Mouse (Mus musculus) layer of hippocampus, adult 8-10 months (tissue): ENCODE results near the gene Fam102a. TPM values are rescaled to one million over a fixed set of nuclear protein-coding genes. Genes with fewer than 3 reads are reported as not detected.

ENCODE experiments used
- DNase-seq, 2 experiments: peaks; one replicate each; pipeline ENCODE4 v3.0.0; 2022; ENCODE audit warnings: low spot score in 2 of 2
- total RNA-seq, 4 experiments: library from RNA; stranded (reverse); gene quantifications; 2 replicates each; pipeline ENCODE4 v1.2.4; 2022

The Fam102a gene
- total RNA-seq, 4 experiments from 2014 or later: 69.9 to 81.1 (median 75.7) TPM

DNA sequence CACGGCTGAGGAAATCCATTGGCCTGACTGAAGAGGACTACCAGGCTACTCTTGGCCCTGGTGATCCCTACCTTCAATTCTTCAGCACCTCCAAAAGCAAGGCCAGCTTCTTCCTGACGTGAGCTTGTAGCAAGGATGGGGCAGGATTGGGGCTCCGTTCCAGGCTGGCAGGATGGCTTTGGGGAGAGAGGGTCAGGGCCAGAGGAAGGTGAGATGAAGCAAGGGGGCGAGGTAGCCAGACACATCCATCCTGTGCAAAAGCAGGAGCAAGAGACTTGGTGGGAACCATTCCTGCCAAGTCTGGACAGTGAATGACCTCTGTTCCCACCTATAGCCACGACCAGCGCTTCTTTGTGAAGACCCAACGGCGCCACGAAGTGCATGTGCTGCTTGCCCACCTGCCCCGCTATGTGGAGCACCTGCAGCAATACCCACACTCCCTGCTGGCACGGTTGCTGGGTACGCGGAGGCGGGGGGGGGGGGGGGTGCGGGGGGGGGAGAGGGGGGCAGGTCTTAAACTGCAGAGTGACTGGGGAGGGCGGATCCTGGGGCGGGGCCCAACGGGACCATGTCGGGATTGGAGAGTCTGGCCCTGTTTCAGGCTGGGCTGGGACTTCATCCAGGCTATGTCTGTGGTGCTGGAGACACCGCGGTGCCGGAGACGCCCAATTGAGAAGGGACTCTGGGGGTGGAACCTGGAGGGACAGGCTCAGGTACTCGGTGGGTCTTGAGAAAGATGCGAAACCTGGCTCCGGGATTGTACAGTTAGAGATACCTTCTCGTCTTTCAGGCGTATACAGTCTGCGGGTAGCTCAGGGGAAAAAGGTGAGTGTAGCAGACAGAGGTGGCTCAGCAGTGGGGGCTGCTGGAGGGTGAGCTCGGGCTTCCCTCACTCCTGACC lies 43.3 kb downstream of the Fam102a start:
- no peak for DNase-seq

DNA sequence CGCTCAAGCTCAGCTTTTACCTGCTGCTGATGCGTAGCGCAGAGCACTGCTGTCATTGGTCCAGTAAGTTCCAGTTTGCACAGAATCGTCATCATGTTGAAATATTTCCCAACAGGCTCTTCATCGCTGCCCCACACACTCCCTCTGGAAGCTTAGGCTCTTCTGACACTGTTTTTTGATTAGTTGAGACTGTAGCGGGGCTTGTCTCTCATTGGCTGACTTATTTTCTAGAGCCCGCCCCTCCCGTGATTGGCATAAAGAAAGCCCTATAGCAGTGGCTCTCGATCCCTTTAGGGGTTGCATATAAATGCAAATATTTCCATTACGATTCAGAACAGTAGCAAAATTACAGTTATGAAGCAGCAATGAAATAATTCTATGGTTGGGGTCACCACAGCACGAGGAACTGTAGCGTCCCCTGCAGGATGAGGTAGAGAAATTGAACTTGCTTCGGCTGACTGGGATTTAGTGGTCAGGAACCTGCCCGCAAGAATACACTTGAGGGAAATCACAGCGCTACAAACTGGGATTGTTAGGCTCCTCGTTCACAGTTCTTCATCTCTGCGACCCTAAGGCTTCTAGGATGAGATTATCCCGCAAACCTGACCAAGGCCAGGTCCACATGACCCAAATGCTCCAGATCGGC lies 46.4 kb downstream of the Fam102a start:
- DNase-seq: peak; percentile 73 to 81

DNA sequence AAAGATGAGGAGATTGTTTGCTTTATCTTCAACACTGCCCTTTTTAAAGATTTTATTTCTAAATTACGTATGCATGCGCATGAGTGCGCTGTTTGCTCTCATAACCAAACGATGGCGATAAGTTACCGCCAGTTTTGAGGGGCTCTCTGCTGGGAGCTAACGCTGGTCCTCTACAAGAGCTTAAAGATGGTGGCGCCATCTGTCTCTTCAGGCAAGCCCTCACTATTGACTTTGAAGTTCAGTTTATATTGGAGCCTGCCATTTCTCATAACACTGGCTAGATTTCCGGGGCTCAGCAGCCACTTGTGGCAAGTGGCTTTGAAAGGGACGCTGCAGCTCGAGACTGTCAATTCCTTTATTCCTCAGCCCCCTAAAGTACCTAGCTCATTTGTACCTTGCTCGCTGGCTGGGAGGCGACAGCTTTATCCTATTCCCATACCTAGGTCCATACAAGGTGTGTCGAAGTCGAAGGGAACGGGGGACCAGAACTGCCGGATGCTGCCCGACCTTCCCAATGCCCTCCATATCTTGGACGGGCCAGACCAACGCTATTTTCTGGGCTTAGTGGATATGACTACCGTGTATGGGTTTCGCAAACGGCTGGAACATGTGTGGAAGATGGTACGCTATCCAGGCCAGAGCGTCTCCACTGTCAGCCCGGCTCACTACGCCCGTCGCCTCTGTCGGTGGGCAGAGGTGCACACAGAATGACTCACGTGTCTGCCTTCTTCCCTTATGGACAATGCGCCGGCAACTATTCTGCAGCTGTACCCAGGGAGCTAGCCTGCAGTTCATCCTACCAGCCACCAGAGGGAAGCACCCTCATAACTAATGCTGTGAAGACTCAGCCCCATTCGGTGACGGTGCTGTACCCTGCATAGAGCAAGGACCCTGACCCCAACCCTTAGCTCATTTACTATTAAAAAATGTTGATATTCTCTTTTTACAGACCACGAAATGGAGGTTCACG lies 48.0 kb downstream of the Fam102a start:
- peak; percentile 83 to 89 for DNase-seq

DNA sequence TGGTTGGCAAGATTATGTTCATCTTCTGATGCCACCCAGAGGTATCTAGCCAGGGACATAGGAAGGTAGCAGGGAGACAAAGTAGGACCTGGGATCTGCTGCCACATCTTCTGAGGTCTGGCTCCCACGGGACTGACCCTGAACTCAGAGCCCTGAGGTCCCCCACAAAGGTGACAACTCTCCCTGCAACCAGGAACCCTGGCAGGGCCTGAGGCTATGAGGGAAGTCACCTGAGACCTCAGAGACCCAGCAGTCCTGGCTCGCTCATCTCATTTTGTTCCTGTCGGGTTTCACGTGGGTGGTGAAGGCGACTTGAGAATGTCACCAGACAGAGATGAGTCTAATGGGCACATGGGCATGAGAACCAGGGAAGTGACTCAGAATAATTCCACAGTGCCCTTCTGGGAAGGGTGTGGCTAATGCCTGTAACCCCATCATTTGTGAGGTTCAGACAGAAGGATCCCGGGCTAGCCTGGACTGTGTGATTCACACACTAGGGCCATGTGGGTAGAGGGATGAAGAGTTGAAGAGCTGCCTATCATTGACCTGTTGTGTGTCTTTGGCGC lies 50.1 kb downstream of the Fam102a start:
- DNase-seq: no peak

DNA sequence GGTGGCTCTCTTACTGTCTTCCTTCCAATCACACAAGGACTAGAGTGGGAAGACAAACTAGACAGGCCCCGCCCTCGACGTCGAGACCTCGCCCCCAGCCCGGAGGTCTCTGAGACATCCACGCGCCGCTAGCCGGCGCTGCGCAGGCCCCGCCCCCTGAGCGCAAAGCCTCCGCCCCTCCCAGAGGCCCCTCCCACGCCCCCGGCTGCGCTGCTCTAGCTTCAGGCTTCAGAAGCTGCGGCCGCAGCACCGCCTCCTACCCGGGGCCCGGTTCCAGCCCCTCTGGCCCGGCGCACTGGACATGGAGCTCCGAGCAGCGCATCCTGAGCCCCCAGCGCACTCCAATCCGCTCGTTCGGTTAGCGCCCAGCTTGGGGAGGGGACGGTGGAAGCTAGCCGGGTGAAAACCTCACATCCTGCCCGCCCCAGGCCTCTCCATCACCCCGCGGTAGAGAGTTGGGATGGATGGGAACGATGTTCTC lies 51.8 kb downstream of the Fam102a start, which contains the start of gene St6galnac4:
St6galnac4 (plus strand) TSS at position 225 of the 481 bp plus-strand sequence.
- peak; percentile 82 to 83 for DNase-seq

DNA sequence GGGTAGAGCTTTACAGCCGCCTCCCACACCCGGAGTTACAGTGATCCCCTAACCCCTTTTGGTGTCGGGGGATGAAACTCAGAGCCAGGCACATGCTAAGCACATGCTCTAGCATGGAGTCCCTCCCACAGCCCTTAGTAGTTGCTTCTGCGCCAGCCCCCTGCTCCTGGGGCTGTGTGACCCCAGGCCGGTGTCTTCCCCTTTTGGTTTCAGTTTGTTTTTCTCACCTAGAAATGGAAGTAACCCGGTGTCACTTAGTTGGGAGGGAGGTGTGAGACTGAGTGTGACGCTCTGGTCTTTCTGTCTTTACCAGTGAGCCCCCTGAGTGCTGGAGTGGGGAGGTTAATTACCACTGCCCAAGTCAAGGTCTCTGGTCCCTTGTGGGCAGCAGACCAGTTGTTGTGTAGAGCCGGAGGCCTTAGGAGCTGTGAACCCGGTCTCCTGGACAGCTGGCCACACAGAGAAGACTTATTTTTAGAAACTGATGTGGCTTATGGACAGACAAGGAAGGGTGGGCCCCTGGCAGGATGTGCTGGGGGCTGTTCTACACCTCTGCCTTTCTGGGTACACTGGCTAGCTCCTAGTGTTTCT lies 52.7 kb downstream of the Fam102a start:
- no peak for DNase-seq

DNA sequence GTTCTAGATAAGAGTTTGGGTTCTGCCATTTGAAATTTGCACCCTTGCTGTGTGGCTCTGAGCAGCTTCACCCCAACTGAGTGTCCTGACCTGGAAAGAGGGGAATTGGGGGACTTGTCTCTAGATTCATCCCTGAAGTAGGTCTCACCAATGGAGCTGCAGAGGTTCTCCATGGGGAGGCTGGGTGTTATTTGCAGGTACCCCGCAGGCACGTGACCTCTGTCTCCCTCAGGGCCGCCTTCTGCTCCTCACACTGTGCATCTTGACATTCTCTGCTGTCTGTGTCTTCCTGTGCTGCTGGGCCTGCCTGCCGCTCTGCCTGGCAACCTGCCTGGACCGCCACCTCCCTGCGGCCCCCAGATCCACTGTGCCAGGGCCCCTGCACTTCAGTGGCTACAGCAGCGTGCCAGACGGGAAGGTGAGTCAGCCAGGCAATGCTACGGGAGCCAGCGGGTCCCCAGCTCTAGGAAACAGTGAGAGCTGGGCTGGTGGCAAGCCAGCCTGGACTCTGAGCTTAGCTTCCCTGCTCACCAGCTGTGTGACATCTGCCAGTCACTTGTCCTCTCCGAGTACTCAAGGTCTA lies 54.2 kb downstream of the Fam102a start:
- DNase-seq: no peak

DNA sequence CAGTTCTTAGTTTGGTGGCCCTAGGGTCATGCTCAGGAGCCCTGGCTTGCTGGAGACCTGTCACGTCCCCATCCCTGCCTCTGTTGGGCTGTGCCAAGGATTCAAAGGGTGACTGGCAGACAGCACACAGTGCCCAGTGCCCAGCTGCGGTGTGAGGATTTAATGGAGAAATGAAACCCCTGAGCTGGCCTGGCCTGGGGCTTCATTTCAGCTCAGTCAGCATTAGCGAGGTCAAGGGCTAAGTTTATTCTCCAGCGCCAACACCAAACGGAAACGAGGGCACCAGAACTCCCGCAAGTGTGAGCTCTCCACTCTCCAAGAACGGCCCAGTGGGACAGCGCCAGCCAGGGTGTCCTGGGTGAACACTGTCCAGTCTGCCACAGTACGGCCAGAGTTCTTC lies 55.1 kb downstream of the Fam102a start:
- no peak for DNase-seq

DNA sequence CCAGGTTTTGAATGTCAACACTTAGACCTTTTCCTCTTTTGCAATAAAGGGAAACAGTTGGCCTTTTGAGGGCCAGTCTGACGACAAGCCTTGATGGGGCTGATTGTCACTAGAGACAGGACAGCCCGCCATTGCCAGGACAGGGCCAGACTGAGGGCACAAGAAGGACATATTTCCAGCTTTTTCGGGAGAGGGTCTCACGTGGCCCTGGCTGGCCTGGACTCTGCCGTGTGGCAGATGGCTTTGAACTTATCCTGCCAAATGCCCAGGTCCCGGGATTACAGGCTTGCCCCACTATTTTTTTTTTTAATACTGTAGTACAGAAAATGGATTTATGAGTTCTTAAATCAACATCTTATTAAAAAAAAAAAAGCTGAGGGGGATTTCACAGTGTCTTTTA lies 56.1 kb downstream of the Fam102a start:
- DNase-seq: no peak

DNA sequence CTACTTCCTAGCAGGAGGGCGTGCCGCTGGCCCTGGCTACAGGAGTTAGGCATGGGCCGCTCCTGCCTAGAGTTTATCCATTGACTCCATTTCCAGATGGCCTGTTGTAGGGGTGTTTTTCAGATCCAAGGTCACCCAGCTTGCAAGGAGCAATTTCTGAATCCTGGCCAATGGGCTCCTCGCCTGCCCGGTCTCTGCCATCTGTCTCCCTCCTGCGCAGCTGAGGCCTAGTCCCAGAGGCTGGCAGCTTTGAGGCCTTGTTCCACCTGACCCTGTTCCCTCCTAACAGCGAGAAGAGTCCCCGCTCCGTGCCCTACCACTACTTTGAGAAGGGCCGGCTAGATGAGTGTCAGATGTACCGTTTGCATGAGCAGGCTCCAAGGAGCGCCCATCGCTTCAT lies 61.6 kb downstream of the Fam102a start:
- no peak for DNase-seq

DNA sequence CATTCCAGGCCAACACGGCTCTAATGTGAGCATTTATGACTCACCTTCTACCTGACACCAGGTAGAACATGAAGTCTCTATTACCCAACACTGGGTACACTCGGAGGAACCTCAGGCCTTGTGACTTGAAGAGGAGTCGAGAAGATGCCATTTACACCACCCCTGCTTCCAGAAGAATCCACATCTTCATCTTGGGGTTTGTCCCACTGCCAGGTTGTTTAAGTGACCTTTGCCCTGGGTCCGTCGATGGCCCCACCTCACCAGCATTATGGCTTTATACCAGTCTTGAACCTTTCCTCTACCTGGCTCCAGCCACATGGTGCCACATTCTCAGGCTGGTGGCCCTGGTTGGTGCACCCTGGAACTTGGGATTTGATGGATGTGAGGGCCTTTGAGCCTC lies 62.1 kb downstream of the Fam102a start:
- no peak for DNase-seq

DNA sequence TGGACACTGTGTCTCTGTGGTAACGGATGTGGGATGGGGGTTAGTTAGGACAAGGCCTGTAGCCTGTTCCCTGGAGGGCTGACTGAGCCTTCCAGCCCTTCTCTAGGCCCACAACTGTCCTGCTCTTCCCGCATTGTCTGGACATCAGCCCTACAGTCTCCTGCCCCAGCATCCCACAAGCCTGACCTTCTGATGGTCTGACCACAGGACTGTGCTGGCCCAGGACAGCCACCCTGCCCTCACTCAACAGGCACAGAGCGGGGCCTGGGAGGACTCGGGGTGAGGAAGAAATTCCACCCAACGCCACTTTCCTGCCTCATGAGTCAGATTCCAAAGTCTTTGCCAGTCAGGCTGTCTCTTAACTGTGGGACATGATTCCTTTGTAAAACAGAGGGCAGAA lies 62.6 kb downstream of the Fam102a start:
- DNase-seq: no peak

DNA sequence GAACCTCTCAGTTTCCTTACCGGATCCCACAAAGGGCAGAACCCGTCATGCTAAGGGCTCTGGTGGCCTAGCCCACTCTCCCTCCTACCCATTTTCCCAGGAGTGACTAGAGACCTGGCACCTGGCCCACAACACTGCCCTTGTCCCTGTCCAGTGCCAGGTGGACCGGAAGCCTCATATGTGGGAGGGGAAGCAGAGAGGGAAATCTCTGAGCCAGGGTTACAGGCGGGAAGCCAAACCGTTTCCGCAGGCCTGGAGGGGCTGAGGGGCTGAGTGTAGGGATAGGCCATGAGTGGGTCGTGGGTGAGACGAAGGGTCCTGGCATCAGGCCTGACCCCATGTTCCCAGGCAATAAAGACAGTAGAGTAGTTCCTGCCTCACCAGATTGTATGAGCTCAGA lies 63.4 kb downstream of the Fam102a start:
- no peak for DNase-seq

DNA sequence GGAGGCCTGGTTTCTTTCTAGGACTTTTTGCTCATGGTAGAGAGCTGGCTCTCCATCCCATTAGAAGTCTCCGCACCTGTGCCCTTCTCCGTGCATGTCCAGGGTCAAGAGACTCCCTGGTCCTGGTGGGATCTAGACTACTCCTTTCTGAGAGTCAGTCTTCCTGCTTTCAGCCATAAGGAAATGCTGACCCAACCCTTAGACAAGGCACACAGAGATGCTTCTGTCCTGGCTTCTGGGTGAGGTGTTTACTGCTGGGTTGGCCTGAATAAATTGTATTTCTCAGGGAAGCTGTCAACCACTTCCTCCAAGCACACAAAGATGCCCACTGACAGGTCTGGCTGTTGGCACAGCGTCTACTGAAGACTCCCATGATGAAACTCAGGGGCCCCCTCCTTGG lies 64.3 kb downstream of the Fam102a start, which contains the start of gene St6galnac6:
St6galnac6 (plus strand) TSS at position 301 of the 400 bp plus-strand sequence.
- DNase-seq: no peak

DNA sequence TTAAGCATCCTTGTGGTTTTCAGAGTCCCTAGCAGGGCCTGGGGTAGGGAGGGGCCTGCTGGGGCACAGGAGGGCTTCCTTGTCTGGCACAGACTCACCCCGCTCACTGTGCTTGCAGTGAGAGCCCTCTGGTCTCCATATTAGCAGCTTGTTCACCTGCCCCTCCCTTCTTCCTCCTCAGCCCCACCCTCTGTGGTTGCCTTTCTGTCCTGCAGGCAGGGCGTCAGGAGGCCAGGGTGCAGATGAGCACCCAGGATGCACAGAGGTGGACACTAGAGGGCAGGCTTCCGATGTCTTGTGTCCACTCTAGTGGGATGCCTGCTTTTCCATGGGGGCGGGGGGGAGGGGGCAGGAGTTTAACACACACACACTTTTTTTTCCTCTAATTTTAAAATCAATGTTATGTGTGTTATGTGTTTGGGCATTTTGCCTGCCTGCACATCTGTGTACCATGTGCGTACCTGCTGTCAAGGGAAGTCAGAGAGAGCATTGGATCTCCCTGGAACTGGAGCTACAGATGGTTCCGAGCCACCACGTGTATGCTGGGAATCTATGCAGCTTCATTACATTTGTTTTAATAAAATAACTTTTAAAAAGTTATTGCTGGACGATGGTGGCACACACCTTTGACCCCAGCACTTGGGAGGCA lies 66.4 kb downstream of the Fam102a start:
- DNase-seq: no peak

DNA sequence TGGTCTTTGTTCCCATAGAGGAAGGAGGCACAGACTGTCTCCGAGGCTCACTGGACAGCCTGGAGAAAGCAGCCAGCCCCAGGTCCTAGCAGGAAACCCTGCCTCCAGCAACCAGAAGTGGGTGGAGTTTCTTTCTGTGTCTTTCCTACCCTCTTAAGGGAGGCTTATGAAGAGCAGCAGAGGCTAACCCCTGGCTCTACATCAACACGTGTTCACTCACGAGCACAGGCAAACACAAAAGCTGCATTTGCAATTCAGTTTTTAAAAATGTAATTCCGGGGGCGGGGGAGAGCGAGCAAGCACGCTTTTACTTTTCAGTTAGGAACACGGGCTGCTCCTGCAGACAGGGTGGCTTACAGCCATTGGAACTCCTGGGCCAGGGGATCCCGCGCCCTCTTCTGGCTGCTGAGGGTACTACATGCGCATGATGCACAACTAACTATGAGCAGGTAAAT lies 67.5 kb downstream of the Fam102a start:
- peak; percentile 82 to 92 for DNase-seq

DNA sequence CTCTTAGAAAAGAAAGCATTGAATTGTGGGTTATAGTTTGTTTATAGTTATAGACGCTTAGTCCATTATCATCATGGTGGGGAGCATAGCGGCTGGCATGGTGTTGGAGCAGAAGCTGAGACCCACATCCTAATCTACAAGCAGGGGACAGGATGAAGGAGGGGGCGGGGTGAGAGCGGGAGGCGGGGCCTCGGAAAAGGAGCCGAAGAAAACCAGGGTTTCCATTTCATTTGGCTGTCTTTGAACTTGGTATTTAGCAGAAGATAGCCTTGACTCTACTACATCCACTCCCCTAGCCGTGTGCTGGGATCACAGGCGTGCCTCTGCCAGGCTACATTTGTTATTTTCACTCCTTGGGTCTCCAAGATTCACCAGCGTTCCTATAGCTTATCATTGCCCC lies 69.5 kb downstream of the Fam102a start:
- DNase-seq: no peak

DNA sequence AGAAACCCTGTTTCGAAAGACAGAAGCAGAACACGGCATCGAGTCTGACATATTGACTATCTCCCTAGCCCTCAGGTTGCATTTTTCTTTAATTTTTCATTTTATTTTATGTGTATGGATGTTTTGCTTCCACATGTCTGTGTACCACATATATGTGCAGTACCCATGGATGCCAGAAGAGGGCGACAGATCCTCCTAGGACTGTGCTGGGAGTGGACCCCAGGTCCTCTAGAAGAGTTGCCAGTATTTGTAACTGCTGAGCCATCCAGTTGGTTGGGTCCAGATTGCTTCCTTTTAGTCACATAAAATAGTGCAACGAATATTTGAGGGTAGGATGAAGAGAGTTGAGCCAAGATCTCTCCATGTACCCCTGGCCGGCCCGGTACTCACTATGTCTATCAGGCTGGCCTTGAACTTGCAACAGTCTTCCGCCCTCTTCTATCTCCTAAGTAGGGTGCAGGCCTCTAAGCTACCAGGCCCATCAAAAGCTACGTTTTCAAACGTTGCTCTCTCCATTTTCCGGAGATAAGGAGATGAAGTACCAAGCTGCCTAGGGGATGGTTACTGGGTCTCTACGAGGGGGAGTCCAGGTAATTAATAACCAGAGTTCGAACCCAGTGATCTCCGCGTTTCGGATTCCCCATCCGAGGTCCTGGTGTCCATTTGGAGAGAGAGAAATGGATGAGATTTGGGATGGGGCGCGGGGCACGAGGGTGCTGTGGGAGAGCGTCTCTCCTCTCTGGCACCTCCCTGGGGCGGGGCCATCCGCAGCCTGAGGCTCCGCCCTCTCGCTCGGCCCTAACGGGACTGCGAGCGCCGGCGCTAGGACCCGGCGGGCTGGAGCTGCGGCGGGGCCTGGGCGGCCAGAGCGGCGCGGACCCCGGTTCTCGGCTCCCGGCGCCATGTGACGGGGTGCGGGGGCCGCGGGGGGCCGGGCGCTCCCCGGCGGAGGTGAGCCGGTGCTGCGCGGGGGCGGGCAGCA lies 71.3 kb downstream of the Fam102a start:
- peak in 1 of 2 experiments; percentile 78 for DNase-seq
